Mouse (Mus musculus) right cerebral cortex, postnatal 14 days (tissue): ENCODE data around the gene Ski.

ENCODE experiments used
- DNase-seq: peaks from one replicate; pipeline ENCODE4 v3.0.0; 2022

The Ski gene

GRCm38 (mm10) chr4:155173822-155174785 lies 48.3 kb downstream of the Ski start:
- no peak for DNase-seq

- DNase-seq = peak; percentile 70
Observed at GRCm38 (mm10) chr4:155172909-155173821, 49.2 kb downstream of the Ski start.

- DNase-seq = peak; percentile 56
Observed at GRCm38 (mm10) chr4:155171961-155172533, 50.3 kb downstream of the Ski start.

- DNase-seq = no peak
Observed at GRCm38 (mm10) chr4:155170614-155171212, 51.7 kb downstream of the Ski start.

- DNase-seq = no peak
Observed at GRCm38 (mm10) chr4:155168835-155169252, 53.5 kb downstream of the Ski start.

- no peak for DNase-seq
Observed at GRCm38 (mm10) chr4:155165861-155166260, 56.5 kb downstream of the Ski start.

DNA sequence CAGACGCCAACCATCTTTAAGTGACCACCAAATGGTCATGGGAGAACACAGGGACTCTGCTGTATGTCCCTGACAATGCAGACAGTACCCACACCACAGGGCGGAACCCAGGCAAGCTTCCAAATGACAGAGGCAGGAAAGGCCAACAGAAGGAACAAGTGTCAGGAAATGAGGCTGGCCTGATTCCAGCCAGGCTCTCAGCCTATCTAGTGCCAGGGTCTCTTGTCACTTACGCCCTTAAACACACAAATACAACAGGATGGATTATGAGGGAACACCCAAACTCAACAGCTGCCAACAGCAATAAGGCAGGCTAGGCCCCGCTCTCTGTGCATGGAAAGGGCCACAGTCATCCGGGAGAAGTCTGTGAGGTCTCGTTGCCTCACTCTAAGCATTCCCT lies 57.8 kb downstream of the Ski start:
- peak; percentile 47 for DNase-seq

GRCm38 (mm10) chr4:155163685-155164084 lies 58.7 kb downstream of the Ski start:
- DNase-seq = no peak

DNA sequence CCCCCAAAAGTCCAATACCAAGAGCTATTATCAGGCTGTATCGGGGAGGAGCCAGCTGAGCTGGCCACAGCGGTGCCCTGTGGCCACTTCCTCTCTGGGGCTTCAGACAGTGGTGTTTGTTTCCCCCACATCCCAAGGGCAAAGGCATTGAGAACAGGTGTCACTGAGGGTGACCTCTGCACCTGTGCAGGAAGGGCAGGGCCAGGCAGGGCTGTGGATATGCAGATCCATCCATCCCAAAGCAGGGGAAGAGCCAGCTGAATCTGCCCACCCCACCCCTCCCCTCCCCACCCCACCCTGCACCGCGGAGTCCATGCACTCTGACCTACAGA lies 59.1 kb downstream of the Ski start:
- no peak for DNase-seq

- no peak for DNase-seq
Observed at GRCm38 (mm10) chr4:155162433-155163319, 59.7 kb downstream of the Ski start.

DNA sequence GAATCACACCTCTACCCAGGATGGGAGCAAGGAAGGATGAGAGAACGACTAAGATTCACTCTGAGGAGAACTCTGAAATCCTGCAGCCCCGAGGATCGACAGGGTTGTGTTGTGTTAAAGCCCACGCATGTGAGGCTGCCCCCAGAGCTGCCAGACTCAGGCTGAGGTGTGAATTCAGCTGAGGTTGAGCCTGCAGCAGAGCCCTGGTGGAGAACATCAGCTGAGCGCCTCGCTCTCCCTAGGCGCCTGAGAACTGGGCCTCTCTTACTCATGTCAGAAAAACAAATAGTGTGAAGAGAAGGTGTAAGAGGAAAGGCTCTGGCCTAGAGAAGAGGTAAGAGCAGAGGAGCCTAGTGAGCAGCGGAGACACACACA lies 63.9 kb downstream of the Ski start:
- DNase-seq = no peak

GRCm38 (mm10) chr4:155157871-155158542 lies 64.4 kb downstream of the Ski start:
- no peak for DNase-seq

DNA sequence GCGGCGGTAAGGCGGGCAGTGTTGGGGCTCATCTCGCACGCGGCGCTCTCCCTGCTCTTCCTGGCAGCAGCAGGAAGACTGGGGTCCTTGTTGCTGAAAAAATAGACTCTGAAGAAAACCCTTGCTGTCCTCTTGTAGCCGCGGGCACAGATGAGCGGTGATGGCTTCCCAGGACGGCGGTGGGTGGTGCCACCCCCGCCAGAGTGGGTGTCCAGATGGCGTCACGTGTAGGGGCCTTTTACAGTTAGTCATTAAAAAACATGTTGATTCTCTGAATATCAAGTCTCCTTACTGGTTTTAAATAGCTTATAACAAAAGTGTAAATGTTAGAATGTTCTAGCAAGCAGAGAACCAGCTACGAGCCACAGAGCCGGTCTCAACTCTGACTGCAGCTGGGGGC lies 65.7 kb downstream of the Ski start:
- no peak for DNase-seq

DNA sequence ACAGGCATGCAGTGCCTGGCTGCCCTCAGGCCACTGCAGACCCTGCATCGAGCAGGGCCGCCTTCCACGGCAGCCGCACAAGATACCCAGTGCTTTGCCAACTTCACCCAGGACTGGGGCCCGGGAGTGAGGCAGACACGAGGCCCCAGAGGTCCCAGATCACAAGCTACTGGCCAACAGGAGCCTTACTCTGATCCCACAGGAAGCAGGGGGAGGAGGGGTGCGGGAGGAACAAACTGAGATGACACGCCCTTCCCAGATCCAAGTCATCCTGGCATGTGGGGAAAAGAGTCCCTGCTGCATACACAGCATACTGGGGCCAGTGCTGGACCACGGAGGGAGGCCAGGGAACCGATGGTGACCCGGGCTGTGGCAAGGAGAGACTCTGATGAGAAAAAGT lies 67.4 kb downstream of the Ski start:
- DNase-seq = no peak

DNA sequence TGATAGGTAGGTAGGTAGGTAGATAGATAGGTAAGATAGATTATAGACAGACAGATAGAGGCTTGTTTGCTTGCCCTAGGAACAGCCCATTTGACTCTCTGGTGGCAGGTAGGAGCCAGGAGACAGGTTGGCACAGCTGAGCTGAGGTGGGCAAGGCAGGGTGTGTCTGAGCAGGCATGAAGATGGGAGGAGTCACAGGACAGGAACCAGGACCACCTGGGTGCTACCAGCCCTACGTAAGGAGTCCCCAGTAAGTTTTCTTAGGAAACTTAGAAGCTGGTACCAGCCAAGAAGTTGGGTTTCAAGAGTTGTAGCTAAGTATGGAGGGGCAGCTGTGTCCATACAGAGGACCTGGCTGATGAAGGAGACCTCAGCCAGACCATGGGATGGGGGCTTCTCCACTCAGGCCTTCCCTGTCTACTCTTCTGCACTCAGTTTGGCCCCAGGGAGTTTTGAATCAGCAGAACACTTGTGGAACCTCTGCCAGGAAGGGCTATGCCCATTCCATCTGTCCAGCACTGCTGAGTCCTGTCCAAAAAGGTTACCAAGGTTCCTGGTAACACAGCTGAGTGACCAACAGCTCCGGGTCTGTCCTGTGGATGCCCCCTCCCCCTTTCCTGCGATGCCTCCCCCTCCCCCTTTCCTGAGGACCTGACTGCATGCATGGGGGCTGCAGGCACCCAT lies 68.9 kb downstream of the Ski start:
- DNase-seq = no peak

DNA sequence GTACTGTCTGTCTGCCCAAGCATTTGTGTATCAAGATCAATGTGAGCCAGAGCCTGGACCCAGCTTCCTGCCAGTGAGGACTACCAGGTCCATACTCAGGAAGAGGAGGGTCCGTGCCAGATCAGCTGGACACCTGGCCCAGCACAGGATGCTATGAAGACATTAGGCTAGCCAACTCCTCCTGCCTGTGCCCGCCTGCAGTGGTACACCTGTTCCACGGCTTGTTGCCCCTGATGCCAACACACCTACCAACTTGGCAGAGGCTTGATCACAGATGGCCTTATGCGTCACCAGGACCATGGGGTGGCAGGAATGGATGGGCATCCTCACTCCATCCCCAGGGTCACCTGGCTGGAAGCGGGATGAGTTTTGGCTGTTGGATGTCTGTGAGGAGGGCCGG lies 69.9 kb downstream of the Ski start:
- DNase-seq = no peak

DNA sequence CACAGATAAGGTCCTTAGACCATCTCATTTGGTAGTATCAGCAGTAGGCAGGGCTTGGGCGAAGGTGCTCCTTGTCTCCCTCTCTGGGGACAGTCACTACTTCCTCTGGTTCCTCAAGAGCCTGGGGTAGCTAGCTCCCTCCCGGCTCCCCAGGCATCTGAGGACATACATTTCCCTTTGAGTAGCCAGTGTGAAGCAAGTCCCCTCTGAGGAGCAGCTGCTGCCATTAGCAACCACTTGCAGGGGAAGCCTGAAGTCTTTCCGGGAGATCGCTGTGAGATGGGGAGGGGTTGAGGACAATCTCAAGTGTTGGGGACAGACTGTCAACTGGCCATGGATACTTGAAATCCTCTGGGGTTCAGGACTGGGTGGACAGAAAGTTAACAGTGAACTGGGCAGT lies 70.5 kb downstream of the Ski start:
- no peak for DNase-seq

GRCm38 (mm10) chr4:155151221-155151788 lies 71.1 kb downstream of the Ski start:
- no peak for DNase-seq

DNA sequence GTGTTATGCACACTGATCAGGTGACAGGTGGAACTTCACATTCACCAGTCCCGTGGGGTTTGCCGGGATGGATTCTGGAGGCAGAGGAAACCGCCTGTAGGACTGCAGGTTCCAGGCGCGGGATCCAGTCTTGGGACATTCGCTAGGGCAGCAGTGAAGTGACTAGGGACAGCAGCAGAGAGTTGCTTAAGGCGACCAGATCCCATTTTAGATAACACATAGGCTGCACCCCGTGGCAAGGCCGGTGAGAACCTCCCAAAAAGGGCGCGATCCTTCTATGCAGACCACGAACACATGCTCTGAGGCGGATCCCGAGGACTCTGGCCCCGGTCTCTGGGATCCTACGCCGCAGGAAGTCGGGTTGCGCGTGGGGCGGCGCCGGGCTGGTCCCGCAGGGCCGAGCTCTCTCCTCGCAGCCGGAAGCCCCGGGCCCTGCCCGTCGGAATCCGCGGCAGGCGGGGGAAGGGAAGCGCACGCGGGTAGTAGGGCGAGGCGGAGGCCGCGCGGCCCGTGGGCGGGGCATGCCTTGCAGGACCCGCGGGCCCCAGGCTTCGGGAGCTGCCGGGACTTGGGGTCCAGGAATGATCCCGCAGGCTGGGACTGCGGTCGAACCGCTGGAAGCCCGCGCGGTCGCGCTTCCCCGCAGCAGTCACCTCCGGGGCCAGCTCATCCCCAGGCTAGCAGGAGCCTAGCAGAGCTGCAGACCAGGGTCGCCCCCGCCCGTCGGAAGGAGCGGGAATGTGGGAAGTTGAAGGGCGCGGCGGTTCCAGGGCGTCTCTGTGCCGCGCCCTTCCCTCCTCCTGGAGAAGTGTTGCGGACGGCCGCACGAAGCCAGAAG lies 71.9 kb downstream of the Ski start:
- DNase-seq = peak; percentile 70

- no peak for DNase-seq
Observed at GRCm38 (mm10) chr4:155149941-155150275, 72.5 kb downstream of the Ski start.
